Mouse (Mus musculus) R1 (cell line): ENCODE data around the gene Slc5a9.
"Not testable (repeated sequence)": the region's sequence is repeated elsewhere in the genome, so short reads cannot be mapped to it uniquely, and the experiment has no call there.

Source experiments
- DNase-seq: peaks from one replicate; pipeline ENCODE4 v3.0.0-alpha.2; 2018; ENCODE audit warnings: low read depth, low spot score

Slc5a9 gene

DNA sequence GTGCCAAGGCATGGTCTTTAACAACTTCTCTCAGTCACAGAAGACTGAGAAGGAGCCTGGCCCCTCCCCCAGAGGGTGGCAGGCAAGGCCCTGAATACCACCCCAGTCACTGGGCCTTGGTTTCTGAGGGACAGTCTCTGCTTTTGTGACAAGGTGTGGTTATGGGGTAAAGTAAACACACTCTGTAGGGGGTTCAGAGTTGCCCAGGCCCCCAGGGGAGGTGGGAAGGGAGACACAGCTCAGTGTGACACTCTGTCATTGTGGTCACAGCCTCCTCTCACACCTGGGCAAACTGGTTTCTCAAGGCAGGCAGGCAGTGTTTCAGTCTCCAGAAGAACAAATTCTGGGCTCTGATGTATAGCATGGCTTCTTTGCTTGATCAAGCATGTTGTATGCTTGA lies at the start of gene Slc5a9:
TSS of gene Slc5a9 (minus strand) at position 144 of the 400 bp plus-strand sequence.
- no peak for DNase-seq

GRCm38 (mm10) chr4:111919092-111919491 lies 16.4 kb upstream of the Slc5a9 start, which contains the start of gene Skint8:
Skint8 (plus strand) TSS chr4:111919392.
- DNase-seq: no peak

DNA sequence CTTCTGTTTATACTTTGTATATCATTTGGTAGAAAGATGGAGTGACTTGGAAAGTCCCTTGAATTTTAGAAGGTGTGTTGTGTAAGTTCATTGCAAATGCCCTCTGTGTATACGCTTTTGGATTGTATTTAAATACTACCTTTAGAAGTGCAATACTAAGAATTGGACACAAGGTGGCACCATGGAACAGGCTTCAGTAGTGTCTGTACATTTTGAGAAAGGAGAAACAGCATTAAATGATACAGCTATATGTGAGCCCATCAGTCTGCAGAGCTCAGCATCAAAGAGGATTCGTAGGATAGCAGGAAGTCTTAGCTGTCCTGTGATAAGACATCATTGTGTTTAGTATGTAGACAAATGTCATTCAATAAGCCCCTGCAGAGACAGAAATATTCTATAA lies 5.2 kb upstream of the Slc5a9 start:
- peak; percentile 50 for DNase-seq

DNA sequence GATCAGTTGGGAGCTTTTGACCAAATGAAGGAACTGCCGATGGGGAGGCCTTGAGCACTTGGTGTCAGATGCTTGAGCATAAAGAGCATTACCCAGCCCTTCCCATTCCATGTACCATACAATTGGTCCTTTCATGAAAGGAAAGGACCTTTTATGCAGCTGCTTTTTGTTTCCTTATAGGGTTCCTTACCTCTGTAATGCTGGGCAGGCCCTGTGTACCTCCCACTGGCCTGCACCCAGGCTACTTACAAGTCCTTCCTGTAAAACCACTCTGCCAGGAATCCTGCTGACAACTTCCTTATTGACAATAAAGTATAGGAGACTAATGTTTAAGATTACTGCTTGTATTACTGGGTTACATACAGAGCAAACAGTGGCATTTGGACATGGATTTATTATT lies 1.2 kb downstream of the Slc5a9 start:
- no peak for DNase-seq

DNA sequence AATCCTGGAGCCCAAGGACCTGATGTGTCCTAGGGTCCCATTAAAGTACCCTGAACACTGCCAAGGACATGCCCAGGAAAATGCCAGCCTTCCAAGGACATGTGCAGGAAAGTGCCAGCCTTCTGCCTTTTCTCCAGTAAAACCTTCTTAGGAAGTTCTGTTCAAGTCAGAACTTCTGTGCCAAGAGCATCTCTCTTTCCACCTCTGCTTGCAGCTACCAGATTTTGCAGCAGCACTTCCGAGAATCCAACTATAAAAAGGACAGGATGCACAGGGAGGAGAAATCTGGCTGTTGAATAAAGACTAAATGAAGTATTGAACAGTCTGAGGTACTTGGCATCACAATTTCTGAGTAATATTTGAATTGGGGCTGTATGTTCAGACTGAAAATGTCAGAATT lies 2.2 kb downstream of the Slc5a9 start:
- not testable (repeated sequence) for DNase-seq

DNA sequence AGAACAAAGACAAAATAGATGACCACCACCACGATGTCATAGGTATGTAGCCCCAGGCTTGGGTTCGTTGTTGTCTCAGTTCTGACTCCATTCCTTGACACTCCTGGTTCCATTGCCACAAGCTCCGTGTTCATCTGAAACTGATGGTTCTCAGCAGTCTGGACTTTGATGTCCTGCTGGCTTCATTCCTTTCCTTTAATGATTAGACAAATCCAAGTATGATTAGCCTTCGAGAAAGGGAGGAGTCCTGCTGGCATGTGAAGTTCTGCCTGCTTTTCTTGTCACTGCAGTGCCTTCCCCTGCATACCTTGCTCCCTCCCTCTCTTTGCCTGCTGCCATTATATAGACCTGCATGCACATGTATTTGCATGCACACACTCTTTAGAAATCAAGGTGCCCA lies 4.2 kb downstream of the Slc5a9 start:
- DNase-seq: no peak

DNA sequence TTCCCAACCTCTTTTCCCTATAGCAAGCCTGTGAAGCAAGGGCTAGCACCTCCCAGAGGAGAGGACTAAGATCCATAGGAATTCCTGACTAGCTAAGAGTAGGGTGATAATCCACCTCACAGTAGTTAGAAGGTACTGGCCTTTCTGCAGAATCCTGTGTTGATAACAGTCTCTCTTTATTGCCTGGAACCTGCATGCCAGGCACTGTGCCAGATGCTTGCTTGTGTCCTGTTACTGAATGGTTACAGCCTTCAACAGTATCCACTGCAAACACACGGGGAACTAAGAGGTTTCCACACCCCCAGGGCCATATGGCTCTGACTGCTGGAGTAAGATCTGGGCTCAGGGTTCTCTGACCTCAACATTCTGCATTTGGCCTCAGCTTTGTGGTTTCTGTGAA lies 5.0 kb downstream of the Slc5a9 start:
- no peak for DNase-seq

DNA sequence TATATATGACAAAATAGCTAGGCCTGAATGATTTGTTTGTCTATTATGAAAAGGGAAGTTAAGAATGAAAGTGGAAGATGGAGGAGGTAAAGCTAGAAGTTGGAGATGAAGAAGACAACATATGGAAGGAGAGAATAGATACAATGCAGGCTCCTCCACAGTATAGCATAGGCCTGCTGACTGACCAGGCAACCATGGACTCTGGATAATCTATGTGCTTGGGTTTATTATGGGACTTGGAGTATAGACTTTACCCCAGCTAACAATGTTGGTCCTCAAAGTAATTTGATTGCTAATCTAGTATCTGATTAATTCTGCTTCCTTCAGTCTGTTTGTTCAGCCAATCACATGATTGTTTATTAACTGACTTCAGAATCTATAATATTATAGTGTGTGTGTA lies 10.6 kb downstream of the Slc5a9 start:
- no peak for DNase-seq

GRCm38 (mm10) chr4:111886607-111887006 lies 16.1 kb downstream of the Slc5a9 start:
- DNase-seq: peak; percentile 69

DNA sequence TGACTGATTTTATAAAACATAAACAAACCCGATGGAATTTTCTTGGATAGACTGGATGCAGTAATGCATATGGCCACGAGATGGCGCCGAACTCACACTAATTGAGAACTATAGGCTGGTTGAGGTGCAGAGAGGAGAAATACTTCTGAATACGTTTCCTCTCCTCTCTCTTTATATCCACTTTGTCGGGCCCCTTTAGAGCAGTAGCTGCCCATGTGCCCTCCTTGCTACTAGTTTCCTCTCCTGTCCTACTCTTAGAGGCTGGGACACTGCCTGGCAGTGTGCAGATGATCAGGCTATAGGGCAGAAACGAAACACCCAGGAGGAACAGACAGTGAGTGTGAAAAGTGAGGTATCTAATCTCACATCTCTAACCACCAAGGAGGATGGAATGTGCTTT lies 16.7 kb downstream of the Slc5a9 start:
- DNase-seq: peak; percentile 69

- no peak for DNase-seq
These were observed 19.2 kb downstream of the Slc5a9 start for GRCm38 (mm10) chr4:111883543-111883942.

DNA sequence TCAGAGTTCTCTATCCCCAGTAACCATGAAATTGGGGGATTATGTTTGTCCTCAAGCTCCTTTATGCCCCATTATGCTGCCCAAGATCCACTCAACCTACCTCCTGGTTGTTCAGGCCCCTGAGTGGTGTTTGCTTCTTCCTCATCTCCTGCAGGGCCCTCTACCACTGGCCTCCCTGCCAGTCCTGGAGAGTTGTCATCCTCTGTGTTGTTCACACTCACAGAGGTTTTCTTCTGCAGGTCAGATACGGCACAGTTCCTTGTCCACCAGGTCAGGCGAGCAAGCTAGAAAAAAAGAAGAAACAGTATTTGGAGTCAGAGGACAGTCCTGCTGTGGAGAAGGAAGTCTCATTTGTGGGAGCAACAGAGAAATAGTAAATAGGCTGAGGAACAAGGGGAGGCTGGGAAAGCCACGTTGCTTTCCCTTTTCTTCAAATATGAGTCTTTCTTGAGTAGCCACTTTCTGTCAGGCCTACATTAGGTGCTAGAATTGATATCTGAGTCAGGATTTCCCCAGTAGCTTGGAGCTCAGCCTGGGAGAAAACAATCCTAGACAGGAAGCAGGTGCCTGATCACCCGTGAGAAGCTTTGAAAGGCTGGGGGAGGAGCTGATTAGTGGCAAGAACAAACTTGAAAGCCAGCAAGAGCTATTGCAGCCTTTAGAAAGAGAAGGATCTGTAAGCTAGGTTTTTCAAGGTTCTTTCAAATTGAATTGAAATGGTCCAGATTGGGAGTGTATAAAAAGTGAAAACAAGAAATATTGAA lies 22.4 kb downstream of the Slc5a9 start:
- no peak for DNase-seq

- DNase-seq: no peak
These were observed 34.8 kb downstream of the Slc5a9 start for GRCm38 (mm10) chr4:111867743-111868401.

DNA sequence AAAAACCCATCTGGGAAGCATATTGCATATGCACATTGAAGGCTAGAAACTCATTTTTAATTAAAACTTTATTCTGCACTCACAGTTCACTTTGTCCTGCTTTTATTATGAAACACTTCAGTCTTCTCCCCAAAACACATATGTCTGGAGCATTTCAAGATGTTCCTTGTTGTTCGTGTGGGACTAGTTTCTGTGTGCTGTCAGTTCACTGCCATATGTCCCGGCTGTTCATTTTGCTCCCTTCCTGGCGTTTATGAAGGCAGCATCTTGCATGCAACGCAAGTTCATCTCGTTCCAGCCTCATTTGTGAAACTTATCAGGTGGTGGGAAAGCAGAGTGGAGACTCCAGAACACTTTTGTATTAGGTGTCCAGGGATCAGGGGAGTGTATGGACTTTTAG lies 36.0 kb downstream of the Slc5a9 start:
- DNase-seq: no peak

DNA sequence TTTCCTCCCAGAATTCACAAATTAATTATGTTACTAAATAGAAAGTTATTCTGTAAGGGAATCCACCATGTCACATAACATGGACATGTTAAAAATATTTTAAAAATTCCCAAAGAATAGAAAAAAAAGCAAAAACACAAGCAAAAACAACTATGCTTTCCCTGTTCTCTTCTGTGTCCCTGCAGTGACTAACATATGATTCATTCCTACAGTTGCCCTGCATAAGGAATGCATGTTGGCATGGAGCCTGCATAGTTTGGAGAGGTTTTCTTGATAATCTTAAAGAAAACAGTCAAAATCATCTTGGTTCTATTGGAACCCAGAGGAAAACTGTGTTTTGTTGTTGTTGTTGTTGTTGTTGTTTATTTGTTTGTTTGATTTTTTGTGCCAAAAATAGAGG lies 50.1 kb downstream of the Slc5a9 start:
- no peak for DNase-seq

DNA sequence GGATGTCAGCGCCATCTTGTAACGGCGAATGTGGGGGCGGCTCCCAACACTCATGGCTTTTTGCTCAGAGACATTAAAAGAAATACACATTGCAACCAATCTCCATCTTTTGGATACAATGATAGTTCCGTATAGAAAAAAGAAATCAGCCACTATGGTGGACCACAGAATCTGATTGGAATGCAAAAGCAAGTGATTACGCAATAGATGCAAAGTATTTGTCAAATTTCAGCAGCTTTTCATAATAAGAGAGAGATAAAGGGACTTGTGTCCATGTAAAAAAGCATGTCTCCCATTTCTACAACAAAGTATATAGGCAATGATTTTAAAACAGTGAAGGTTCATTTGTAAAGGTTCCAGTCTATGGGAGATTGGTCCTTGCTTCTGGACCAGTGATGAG lies 63.8 kb downstream of the Slc5a9 start:
- DNase-seq: no peak
